Mouse (Mus musculus) megakaryocyte, embryonic 14.5 days (primary cell): ENCODE measurements around the gene Gm20594. TPM values are rescaled to one million over a fixed set of nuclear protein-coding genes. Genes with fewer than 3 reads are reported as not detected.

Experiments
- H3K27me3 ChIP-seq: replicated peaks from 2 replicates; pipeline ENCODE3; 2012; ENCODE audit warnings: inconsistent platforms
- H3K36me3 ChIP-seq: replicated peaks from 2 replicates; pipeline ENCODE3; 2012; ENCODE audit warnings: low read length, inconsistent platforms, mixed read lengths
- H3K4me1 ChIP-seq: 2 replicates; pipeline ENCODE4 v1.6.1; 2012; ENCODE audit warnings: inconsistent platforms
- H3K4me3 ChIP-seq: replicated peaks from 2 replicates; pipeline ENCODE3; 2012; ENCODE audit warnings: moderate library complexity, mild to moderate bottlenecking, inconsistent platforms
- H3K9me3 ChIP-seq: 2 replicates; pipeline ENCODE4 v1.6.1; 2012; ENCODE audit warnings: inconsistent platforms
- FLI1 ChIP-seq: IDR thresholded peaks from 2 replicates; pipeline ENCODE4 v1.6.1; 2012; ENCODE audit warnings: low read length, inconsistent platforms, mixed read lengths
- GATA1 ChIP-seq: IDR thresholded peaks from 3 replicates; pipeline ENCODE4 v1.6.1; 2012; ENCODE audit warnings: mixed read lengths, low read length, inconsistent platforms, borderline replicate concordance
- polyA plus RNA-seq: library from polyadenylated mRNA; stranded (reverse); fragments of >175 nt; gene quantifications from 2 replicates; pipeline ENCODE4 v1.2.3, GENCODE M21; 2012; ENCODE audit warnings: low replicate concordance; ENCODE audit not compliant: insufficient read depth

Gm20594 gene
- polyA plus RNA-seq = not detected in 2 replicates

DNA sequence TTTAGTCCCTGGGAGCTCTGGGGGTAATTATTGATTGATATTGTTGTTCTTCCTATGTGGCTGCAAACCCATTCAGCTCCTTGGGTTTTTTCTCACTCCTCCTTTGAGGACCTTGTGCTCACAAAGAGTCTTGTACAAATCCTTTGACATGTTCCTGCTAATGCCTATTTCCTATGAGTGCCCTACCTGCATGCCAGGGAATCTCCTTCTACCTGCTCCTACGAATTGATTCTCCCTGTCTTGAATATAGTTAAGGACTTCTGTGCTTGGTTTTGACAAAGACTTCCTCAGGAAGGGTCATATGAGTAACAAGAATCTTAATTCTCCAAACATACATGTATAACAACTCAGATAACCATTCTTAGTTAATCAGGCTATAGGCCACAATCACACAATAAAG, at the start of gene Gm20594:
Gene Gm20594, plus strand, starts transcription at position 301 of the 400 bp plus-strand sequence.
- H3K36me3 ChIP-seq = no peaks in the 10 kb centered on the region
- H3K9me3 ChIP-seq = 0 out of 2 replicates have a peak, but pooled peaks cover 3% of the 10 kb centered on the region

DNA sequence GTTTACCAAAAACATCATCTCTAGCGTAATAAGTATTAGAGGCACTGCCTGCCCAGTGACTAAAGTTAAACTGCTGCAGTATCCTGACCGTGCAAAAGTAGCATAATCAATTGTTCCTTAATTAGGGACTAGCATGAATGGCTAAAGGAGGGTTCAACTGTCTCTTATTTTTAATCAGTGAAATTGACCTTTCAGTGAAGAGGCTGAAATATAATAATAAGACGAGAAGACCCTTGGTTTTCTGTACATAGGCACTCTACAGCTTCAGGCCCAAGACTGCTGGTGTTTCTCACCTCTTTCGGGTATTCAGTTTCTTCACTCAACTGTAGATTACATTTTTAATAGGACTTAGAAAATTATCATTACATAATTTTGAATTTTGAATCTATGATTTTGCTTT, 398 bp downstream of the Gm20594 start:
- Histone ChIP-seq H3K27me3 (no peaks in the 10 kb centered on the region), H3K36me3 (no peaks in the 10 kb centered on the region), H3K4me1 (no peaks in the 10 kb centered on the region), H3K9me3 (0 out of 2 replicates have a peak, but pooled peaks cover 3% of the 10 kb centered on the region), H3K4me3 (no peak overlapping the region)
- TF ChIP-seq FLI1 = no peak
- TF ChIP-seq GATA1 = no peak

More for the DNA sequence above, at the start of gene Gm20594:
- TF ChIP-seq FLI1 = no peak
- TF ChIP-seq GATA1 = no peak
- no peak within 1 kb of the TSS for H3K4me3 ChIP-seq
- no peaks in the 10 kb centered on the region for H3K27me3 ChIP-seq
- H3K4me1 ChIP-seq = no peaks in the 10 kb centered on the region

DNA sequence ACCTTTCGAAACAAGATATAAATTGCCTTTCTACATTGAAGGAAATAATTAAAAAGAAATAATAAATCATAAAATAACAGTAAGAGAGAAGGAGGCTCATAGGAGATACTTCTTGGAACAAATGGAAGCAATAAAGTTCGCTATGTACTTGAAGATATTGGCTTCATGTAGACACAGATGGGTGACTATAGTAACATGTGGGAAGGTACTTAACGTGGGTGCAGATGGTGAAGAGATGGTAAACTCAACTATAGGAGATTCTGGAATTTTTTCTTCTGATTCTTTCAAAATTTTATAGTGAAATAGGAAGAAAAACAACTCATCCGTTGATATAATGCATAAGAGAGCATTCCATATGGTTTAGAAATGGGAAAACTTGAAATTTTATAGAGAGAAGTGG, 16.1 kb downstream of the Gm20594 start:
- Histone ChIP-seq H3K4me1 (no peaks in the 10 kb centered on the region), H3K9me3 (no peaks in the 10 kb centered on the region), H3K4me3 (no peak overlapping the region), H3K27me3 (no peaks in the 10 kb centered on the region), H3K36me3 (no peaks in the 10 kb centered on the region)
- TF ChIP-seq GATA1 (no peak), FLI1 (no peak)

GRCm38 (mm10) chr6:79846829-79847228, 29.1 kb downstream of the Gm20594 start:
- no peak overlapping the region for H3K4me3 ChIP-seq
- H3K36me3 ChIP-seq = no peaks in the 10 kb centered on the region
- H3K4me1 ChIP-seq = no peaks in the 10 kb centered on the region
- TF ChIP-seq GATA1 (no peak), FLI1 (no peak)
- no peaks in the 10 kb centered on the region for H3K9me3 ChIP-seq
- H3K27me3 ChIP-seq = no peaks in the 10 kb centered on the region

Other genes starting within 250 kb of the Gm20594 start
- 0.97 TPM in 1 of 2 replicates, not detected in the other for gene Lrrtm4, start 201.0 kb downstream of the Gm20594 start, polyA plus RNA-seq